Mouse (Mus musculus): ENCODE measurements around the gene Creb5.

The Creb5 gene

GRCm38 (mm10) chr6:53287038-53287561 is at the start of gene Creb5:
Gene Creb5 (plus strand): TSS chr6:53287270.
- DNase-seq (ENCODE audit: low read depth), result peak; percentile 42

GRCm38 (mm10) chr6:53259841-53260240 is 27.2 kb upstream of the Creb5 start:
- no peak for DNase-seq (ENCODE audit: low read depth)

DNA sequence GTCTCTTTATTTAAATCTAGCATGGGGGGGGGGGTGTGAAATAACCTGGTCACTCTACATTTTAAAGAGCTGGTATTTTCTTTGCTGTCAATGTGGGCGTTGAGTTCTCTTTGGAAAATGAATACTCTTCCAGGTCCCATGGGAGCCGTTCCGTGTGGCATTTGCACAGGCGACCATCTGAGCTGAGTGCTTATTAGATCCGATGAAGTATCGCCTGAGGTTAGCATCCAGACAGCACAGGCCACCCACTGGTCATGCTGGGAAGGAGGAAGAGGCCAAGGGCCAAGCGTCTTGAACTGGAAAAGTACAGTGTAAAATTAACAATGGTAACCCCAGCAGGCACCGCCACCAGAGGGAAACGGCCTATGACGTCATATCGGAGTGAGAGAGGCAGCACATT is 24.7 kb upstream of the Creb5 start:
- no peak for DNase-seq (ENCODE audit: low read depth)

DNA sequence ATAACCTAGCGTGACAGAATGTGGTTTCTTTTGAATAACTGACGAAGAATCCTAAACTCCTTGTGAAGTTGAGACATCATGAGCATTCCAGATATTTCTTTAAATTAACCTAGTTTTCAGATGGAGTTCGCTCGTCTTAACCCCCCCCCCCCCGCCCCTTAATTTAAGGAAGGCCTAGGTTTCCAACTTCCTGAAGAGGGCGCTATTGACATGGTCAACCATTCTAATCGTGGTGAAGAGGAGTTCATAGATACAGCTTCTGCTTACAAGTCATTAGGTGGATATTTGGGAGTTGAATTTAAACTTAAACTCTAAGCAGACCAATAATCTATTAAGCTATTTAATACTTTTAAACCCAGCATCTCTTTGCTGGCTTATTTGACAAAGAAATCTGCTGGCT is 20.0 kb upstream of the Creb5 start:
- DNase-seq (ENCODE audit: low read depth), result peak; percentile 11

GRCm38 (mm10) chr6:53267732-53268505 is 19.2 kb upstream of the Creb5 start:
- DNase-seq (ENCODE audit: low read depth), result no peak

DNA sequence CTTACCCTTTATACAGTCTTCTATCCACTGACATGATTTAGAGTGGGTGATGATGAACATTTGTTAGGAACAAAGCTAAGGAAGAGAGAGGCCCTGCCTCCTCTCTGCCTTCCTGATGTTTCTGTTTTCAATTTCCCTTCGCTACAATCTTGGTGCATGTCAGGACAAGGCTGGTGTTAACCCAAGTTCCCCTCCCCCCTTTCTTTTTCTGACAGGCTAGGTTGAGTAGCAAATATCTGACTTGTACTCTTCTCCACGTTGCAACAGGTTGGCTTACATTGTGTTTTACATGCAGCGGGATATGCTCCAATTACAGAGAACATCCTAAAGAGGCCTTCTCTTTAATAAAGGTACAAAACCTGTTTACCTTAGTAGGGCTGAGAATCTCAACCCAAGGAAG is 15.9 kb upstream of the Creb5 start:
- DNase-seq (ENCODE audit: low read depth), result no peak

DNA sequence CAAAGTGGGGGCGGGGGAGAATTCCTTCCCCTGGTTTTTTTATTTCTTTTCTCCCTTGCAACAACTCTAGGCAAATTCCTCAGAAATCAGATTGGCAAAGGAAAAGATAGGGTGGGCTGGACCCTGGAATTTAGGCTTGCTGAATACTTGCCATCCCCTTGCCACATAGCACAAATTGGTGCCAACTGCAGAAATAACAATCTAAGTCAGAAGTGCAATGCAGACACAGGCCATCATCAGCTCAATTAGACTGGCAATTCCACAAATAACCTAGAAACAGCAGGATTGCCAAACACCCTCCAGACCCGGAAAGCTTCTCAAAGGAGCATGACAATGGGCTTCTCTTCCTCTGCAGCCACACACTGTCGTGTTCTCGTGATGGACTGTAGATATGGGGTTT is 15.4 kb upstream of the Creb5 start:
- no peak for DNase-seq (ENCODE audit: low read depth)

- DNase-seq (ENCODE audit: low read depth), result no peak
Measured at GRCm38 (mm10) chr6:53286389-53287037, 557 bp upstream of the Creb5 start.

- peak; percentile 16 for DNase-seq (ENCODE audit: low read depth)
Measured at GRCm38 (mm10) chr6:53287562-53288381, 702 bp downstream of the Creb5 start.

DNA sequence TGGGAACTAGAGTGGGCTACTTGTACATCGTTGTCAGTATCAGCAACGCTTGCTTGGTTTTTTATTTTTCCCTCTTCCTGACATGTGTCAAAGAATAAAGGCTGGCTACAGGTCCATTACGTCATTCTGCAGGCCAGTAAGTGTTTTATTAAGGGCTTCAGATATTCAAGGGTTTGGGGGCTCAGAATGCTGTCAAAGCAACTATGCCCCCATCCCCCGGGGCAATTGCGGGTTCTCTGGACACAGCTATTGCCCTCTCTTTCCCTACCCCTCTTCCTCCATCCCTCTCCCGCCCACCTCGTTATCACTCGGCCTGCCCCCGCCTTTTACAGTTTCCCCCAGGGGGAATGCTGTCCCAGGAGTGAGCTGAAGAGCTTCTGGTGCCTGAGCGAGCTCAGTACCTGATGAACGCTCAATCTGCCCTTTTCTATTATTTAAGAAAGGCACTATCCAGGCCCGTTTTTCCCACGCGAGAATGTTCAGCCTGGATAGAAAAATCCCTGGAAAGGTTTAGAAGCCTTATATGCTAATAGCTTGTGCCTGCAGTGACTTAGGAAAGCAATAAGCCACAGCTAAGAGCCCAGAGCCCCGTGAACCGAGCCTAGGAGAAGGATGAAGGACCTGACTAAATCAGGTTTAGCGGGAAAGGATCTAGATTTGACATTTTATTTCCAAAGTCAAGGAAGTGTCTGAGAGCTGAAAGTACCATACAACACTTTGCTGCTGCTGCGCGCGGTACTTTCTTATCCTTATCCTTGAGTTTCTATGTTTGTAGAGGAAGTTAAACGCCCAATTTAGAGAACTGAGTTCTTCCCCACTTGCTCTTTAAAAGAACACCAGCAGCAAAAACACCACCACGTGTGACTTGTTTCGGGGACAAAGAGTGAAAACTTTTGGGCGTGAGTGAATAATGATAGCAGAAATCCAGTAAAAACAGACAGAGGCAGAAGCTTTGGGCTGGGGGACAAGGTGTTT is 1.8 kb downstream of the Creb5 start:
- no peak for DNase-seq (ENCODE audit: low read depth)

GRCm38 (mm10) chr6:53289659-53290058 is 2.6 kb downstream of the Creb5 start:
- DNase-seq (ENCODE audit: low read depth), result no peak

DNA sequence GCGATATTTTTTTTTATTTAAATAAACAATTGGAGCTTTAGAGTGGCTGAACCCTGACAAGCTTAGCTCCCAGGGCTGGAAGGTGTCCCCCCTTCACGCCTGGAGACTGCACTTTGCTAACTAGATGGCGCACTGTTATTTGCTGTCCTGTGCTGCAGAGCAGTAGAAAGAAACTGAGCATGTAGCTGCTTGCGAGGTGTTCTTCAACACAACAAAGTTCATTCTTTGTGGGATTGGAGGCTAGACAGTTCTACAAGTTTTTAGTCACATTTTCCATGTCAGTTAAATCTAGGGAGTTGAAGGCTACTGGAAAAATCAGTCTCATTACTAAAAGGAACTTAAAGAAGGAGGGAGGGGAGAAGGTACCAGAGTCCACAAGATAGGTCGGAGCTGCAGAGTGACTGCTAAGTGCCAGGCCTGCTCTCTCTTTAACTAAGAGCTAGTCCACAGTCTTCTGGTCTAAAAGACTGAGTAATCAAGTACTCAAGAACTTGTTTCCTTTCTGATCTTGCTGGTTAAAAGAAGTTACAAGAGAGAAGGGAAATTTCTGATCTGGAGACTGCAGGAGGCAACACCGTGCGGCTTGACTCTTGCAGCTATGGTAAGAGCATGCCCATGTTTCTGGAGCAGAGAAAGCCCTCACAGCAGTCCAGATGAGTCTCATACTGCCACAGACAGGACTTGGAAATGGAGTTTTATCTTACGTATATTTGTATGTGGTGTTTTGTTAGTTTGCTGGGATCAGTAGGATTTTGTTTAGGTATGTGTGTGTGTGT is 3.3 kb downstream of the Creb5 start:
- no peak for DNase-seq (ENCODE audit: low read depth)

- no peak for DNase-seq (ENCODE audit: low read depth)
Measured at GRCm38 (mm10) chr6:53292931-53293330, 5.9 kb downstream of the Creb5 start.

GRCm38 (mm10) chr6:53297851-53298250 is 10.8 kb downstream of the Creb5 start:
- no peak for DNase-seq (ENCODE audit: low read depth)

DNA sequence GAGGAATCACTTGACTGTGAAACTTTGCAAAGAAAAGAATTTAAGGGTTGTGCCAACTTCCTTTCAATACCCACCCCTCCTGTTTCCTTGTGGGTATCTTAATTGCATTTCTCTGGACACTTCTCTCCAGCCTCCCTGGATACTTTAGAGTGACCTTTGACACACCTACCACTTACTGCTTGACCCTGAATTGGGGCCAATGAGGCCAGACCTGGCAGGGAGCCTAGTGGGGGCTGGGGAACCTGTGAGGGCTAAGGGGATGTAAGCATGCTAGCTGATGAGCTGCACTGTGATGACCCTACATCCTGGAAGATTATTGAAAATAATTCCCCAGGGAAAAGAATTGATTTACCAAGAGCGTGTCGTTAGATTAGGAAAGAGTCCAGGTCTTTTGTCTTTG is 17.1 kb downstream of the Creb5 start:
- DNase-seq (ENCODE audit: low read depth), result no peak

DNA sequence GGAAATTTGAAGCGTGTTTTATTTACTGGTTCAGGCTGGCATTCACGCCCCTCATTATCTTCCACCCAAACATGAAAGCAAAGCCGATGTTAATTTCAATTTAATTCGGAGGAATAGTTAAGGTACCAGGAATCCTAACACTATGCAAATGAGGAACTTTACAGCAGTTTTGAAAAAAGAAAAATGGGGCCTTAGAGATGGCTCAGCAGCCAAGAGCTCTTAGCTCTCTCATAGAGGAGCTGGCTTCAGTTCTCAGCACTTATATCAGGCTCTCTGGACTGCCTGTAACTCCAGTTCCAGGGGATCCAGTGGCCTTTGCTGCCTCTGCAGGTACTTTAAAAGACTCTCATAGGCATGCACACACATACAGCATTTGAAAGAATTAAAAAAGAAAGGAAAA is 19.1 kb downstream of the Creb5 start:
- DNase-seq (ENCODE audit: low read depth), result no peak

- DNase-seq (ENCODE audit: low read depth), result no peak
Measured at GRCm38 (mm10) chr6:53306710-53307109, 19.6 kb downstream of the Creb5 start.

GRCm38 (mm10) chr6:53308684-53309083 is 21.6 kb downstream of the Creb5 start:
- no peak for DNase-seq (ENCODE audit: low read depth)

GRCm38 (mm10) chr6:53313604-53314003 is 26.5 kb downstream of the Creb5 start:
- no peak for DNase-seq (ENCODE audit: low read depth)

GRCm38 (mm10) chr6:53314126-53314525 is 27.1 kb downstream of the Creb5 start:
- no peak for DNase-seq (ENCODE audit: low read depth)
